Comparison of ENCODE assay signal across 13 mouse cellular contexts in the genomic region with DNA sequence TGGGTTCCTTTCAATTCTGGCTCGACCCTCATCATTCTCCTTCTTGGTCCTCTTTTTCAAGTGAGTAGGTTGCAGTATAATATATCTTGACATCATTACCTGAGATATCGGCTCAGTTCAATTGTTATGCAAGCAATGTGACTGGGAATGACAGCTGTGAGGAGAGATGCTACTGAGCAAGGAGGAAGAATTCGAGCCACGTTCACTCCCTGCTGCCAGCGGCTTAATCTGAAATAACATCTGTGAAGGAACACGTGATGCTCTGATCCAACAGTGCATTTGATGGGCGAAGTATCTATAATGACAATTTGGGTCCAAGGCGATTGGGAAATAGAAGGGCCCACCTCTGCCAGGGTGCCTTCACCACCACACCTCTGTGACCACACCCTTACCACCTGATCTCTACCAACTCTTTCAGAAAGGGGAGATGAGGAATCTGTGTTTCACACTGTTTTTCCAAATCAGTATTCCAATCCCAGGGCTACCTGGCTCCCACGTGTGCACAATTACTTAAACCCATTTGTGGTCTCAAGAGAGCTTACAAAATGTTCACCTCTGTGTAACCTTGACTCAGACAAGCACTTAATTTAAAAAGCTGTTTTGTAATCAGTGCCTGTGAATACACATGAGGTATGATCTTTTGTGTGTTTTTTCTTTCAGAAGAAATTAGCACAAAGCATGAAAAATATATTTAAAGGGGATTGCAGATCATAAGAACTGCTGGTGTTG.
"Had no signal": no experiment of that assay in that cellular context is flagged by ENCODE, and none has a peak within 500 bp of the region (broad histone marks: within the 10 kb centered on the region; RNA-seq: fewer than 3 reads in every experiment).

No protein-coding gene starts in this region.

- H3K4me2 ChIP-seq: limb, embryonic 15.5 days; liver, embryonic 12.5 days; lung, embryonic 14.5 days; midbrain, embryonic 12.5 days had no signal

- ATAC-seq: liver, embryonic 12.5 days had no signal

- H3K9me3 ChIP-seq: limb, embryonic 15.5 days; liver, embryonic 12.5 days; midbrain, embryonic 12.5 days had no signal

- H3K9ac ChIP-seq: limb, embryonic 15.5 days; liver, embryonic 12.5 days; lung, embryonic 14.5 days; midbrain, embryonic 12.5 days had no signal

- H3K4me1 ChIP-seq: limb, embryonic 15.5 days; liver, embryonic 12.5 days; midbrain, embryonic 12.5 days had no signal

- H3K27ac ChIP-seq: kidney, postnatal 0 days; limb, embryonic 15.5 days; liver, embryonic 12.5 days; midbrain, embryonic 12.5 days; stomach, postnatal 0 days had no signal

- H3K4me3 ChIP-seq: limb, embryonic 15.5 days; liver, embryonic 12.5 days; midbrain, embryonic 12.5 days had no signal

- H3K27me3 ChIP-seq: limb, embryonic 15.5 days; liver, embryonic 12.5 days; midbrain, embryonic 12.5 days had no signal

- DNase-seq: kidney, adult 9 months; kidney, postnatal 36 days; layer of hippocampus, adult 9-11 months; layer of hippocampus, postnatal 36 days; lung, embryonic 14.5 days; lung, postnatal 10 days; lung, postnatal 4 days; thymus, postnatal 4 days had no signal

- H3K36me3 ChIP-seq: limb, embryonic 15.5 days; liver, embryonic 12.5 days; midbrain, embryonic 12.5 days had no signal
